Mouse (Mus musculus): ENCODE results near the gene Srsf7. TPM values are rescaled to one million over a fixed set of nuclear protein-coding genes. Genes with fewer than 3 reads are reported as not detected.
A peak's percentile ranks its signal among the peaks of the same experiment; 100 is the strongest.

Gene Srsf7
- polyA plus RNA-seq (2015; fragmentation: Nextera tagmentation; extraction: Ambion mirVana) = 721 and 736 TPM in 2 replicates

DNA sequence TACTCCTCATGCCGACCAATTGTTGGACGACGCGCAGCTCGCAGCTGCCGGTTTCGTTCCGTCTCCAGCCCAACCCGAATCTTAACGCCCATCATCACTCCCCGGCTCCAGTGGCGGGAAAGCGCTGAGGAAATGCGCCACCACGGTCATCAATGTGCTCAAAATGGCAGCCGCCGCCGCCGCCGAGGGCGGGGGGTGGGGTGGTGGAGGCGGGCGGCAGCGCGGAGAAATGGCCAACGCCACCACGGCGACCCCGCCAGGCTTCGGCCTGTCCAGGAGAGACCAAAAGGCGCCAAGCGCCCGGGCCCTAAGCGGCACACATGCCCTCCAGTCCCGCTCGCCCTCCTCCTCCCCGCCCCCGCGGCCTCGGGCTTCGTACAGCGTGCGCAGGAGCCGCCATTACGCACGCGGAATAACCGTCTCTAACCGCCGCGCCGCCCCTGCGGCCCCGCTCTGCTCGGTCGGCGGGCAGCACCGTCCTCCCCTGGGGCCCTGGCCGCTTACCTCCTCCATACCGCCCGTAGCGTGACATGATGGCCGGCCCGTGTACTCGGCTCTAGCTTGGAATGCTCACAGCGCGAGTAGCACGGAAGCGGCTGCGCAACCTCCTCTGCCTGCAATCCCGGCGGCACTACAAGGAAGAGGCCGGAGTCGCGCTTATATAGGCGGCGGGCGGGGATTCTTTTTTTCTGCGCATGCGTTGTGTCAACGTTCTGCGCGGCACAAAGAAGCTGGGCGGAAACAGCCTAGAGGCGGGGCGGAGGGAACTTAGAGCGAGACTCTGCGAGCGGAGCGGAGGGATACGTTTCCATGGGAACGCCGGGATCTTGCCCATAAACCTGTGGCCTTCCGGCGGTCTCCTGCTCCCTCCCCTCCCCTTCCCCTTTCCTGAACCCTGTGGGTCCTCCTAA, at the start of gene Srsf7, which contains the start of gene Ttc39d:
Gene Srsf7, minus strand, starts transcription at position 637 of the 911 bp plus-strand sequence.
Gene Ttc39d, plus strand, starts transcription at position 790 of the 911 bp plus-strand sequence.
- H3K4me3 ChIP-seq = peak within 1 kb of the TSS; percentile 94
- H3K4me2 ChIP-seq (replicated peaks) = peak within 1 kb of the TSS; percentile 92
- ATAC-seq (ENCODE audit: low FRiP score, low read depth) = peak; percentile 93
- peaks cover 17% of the 10 kb centered on the region; the same call in 1 of the 2 replicates for H3K4me1 ChIP-seq
- under 1% methylated on average over 61 of the region's 95 CpGs for WGBS
- peak within 1 kb of the TSS; percentile 99 for H3K27ac ChIP-seq
- no peaks in the 10 kb centered on the region for H3K27me3 ChIP-seq
- peak within 1 kb of the TSS; percentile 99 for H3K9ac ChIP-seq
- H3K36me3 ChIP-seq = peaks cover 27% of the 10 kb centered on the region
- no peaks in the 10 kb centered on the region for H3K9me3 ChIP-seq

DNA sequence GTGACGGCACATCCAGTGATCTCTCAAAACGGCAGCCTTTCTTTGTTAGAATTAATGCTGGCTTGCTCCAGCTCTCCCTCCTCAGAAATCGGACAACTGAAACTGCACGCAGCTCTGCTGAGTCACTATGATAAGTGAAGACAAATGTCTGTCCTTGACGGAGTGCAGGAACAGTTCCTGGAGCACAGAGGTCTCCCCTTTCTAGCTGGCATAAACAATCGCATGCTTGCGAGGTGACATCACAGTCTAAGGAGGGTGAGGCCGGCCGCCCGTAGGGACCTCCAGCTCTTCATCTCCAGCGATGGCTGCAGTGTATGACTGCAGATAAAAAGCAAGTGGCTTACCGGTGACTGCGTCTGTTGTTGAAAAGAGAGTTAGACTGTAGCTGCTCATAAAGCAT, 48.1 kb upstream of the Srsf7 start:
- ATAC-seq (ENCODE audit: low FRiP score, low read depth) = no peak
- Histone ChIP-seq H3K4me1 (no peaks in the 10 kb centered on the region), H3K36me3 (peaks cover 97% of the 10 kb centered on the region), H3K4me3 (no peak overlapping the region), H3K9me3 (no peaks in the 10 kb centered on the region), H3K27me3 (no peaks in the 10 kb centered on the region), H3K27ac (no peak overlapping the region), H3K4me2 (replicated peaks) (no peak overlapping the region), H3K9ac (no peak overlapping the region)
- WGBS = 39% methylated on average over 13 of the region's 13 CpGs

- H3K36me3 ChIP-seq = peaks cover 97% of the 10 kb centered on the region
- H3K9me3 ChIP-seq = no peaks in the 10 kb centered on the region
- no peak overlapping the region for H3K27ac ChIP-seq
- no peaks in the 10 kb centered on the region for H3K4me1 ChIP-seq
- 96% methylated on average over 5 of the region's 5 CpGs for WGBS
- no peak overlapping the region for H3K4me2 ChIP-seq (replicated peaks)
- no peak overlapping the region for H3K9ac ChIP-seq
- no peaks in the 10 kb centered on the region for H3K27me3 ChIP-seq
- no peak overlapping the region for H3K4me3 ChIP-seq
- no peak for ATAC-seq (ENCODE audit: low FRiP score, low read depth)
These were observed 47.3 kb upstream of the Srsf7 start for GRCm38 (mm10) chr17:80254421-80254820.

DNA sequence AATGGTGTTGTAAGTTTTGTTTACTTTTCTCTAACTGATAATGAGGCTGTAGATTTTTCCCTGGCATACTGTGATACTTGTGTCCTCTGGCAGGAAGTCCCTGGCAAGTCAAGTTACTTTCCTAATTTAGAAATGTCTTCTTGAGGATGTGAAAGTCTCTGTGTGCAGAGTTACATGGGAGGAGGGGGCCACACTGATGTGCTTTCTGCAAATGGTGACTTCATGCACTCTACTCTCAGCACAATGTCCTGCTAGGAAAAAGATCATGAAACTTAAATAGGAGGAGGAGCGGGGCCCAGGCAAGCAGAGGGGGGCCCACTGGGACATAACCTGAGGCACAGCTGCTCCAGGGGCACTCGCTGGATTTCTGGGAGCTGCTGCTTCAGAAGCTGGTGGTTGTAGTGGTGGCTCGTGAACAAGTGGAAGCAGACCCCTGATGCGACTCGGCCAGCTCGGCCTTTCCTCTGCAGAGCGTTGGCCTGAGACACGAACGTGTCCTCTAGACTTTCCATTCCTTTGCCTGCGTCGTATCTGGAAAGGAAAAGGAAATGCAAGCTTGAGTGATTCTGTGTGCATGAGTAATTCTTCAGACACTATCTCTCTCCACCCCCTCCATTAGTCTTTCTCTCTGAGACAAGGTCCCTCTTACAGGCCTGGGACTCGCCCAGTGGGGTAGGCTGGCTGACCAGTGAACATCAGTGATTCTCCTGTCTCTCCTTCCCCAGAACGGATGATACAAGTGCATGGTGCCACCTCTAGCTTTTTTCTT, 45.8 kb upstream of the Srsf7 start:
- Histone ChIP-seq H3K36me3 (peaks cover 97% of the 10 kb centered on the region), H3K9ac (no peak overlapping the region), H3K4me3 (no peak overlapping the region), H3K27ac (no peak overlapping the region), H3K4me2 (replicated peaks) (no peak overlapping the region), H3K4me1 (no peaks in the 10 kb centered on the region), H3K27me3 (no peaks in the 10 kb centered on the region), H3K9me3 (no peaks in the 10 kb centered on the region)
- WGBS = 92% methylated on average over 13 of the region's 13 CpGs
- no peak for ATAC-seq (ENCODE audit: low FRiP score, low read depth)

GRCm38 (mm10) chr17:80243116-80243515, 36.0 kb upstream of the Srsf7 start:
- no peak overlapping the region for H3K4me2 ChIP-seq (replicated peaks)
- H3K36me3 ChIP-seq = peaks cover 94% of the 10 kb centered on the region
- no peak overlapping the region for H3K9ac ChIP-seq
- 60% methylated on average over 13 of the region's 13 CpGs for WGBS
- H3K9me3 ChIP-seq = no peaks in the 10 kb centered on the region
- no peak for ATAC-seq (ENCODE audit: low FRiP score, low read depth)
- H3K4me1 ChIP-seq = no peaks in the 10 kb centered on the region
- H3K4me3 ChIP-seq = no peak overlapping the region
- H3K27me3 ChIP-seq = no peaks in the 10 kb centered on the region
- no peak overlapping the region for H3K27ac ChIP-seq

DNA sequence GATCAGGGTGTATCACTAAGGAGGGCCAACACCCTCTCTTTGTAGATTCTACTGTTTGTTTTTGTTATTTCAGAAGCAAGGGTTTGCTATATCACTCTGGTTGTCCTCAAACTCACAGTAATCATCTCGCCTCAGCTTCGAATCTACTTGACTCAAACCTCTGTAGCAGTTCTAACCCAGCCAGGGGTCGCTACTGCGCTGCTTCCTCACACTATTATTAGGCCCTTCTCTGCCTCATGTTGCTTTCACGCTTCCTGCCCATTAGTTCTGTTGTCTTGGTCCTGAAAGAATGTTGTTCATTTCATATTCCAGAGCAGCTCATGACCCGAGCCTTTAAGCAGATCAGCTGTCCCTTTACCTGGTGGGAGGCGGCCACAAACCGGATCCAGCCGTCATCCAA, 34.5 kb upstream of the Srsf7 start:
- no peak overlapping the region for H3K27ac ChIP-seq
- WGBS = 91% methylated on average over 9 of the region's 9 CpGs
- H3K9me3 ChIP-seq = no peaks in the 10 kb centered on the region
- no peak overlapping the region for H3K4me2 ChIP-seq (replicated peaks)
- no peak overlapping the region for H3K9ac ChIP-seq
- no peak overlapping the region for H3K4me3 ChIP-seq
- no peaks in the 10 kb centered on the region for H3K4me1 ChIP-seq
- no peak for ATAC-seq (ENCODE audit: low FRiP score, low read depth)
- H3K27me3 ChIP-seq = no peaks in the 10 kb centered on the region
- H3K36me3 ChIP-seq = peaks cover 90% of the 10 kb centered on the region

DNA sequence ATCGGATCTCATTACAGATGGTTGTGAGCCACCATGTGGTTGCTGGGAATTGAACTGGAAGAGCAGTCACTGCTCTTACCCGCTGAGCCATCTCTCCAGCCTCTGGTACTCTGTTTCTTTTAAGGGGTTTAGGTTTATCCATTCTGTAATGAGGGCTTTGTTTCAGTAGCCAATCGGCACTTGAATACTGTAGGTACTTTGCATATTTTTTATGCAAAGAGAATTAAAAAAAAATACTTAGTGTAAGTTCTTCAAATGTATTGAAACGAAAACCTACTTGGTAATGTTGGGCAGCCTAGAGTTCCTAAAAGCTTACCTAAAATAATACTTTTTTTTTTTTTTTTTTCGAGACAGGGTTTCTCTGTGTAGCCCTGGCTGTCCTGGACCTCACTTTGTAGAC, 30.4 kb upstream of the Srsf7 start:
- no peak overlapping the region for H3K4me2 ChIP-seq (replicated peaks)
- no peaks in the 10 kb centered on the region for H3K4me1 ChIP-seq
- no peak overlapping the region for H3K9ac ChIP-seq
- peaks cover 57% of the 10 kb centered on the region for H3K36me3 ChIP-seq
- ATAC-seq (ENCODE audit: low FRiP score, low read depth) = no peak
- 90% methylated on average over 5 of the region's 5 CpGs for WGBS
- no peak overlapping the region for H3K4me3 ChIP-seq
- H3K27me3 ChIP-seq = no peaks in the 10 kb centered on the region
- H3K9me3 ChIP-seq = peaks cover 5% of the 10 kb centered on the region; the same call in 1 of the 2 replicates
- no peak overlapping the region for H3K27ac ChIP-seq

DNA sequence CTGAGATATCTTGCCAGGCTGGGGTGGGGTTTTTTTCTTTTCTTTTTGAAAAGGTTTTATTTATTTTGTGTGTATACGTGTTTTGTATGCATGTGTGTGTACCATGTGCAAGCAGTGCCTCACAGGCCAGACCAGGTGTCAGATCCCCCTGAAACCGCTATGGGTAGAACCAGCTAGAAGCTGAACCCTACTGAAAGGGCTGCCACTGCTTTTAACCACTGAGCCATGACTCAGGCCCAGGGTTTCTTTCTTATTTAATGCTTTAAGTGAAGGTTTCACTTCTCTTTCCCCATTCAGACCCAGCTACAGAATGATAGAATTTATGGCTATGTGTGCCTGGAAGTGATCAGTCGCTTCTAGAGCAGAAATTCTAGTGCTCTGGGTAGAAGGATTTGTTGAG, 29.7 kb upstream of the Srsf7 start:
- Histone ChIP-seq H3K36me3 (peaks cover 51% of the 10 kb centered on the region), H3K27ac (no peak overlapping the region), H3K4me2 (replicated peaks) (no peak overlapping the region), H3K4me3 (no peak overlapping the region), H3K9me3 (peaks cover 5% of the 10 kb centered on the region; the same call in 1 of the 2 replicates), H3K4me1 (no peaks in the 10 kb centered on the region), H3K27me3 (no peaks in the 10 kb centered on the region), H3K9ac (no peak overlapping the region)
- 88% methylated on average over 3 of the region's 3 CpGs for WGBS
- no peak for ATAC-seq (ENCODE audit: low FRiP score, low read depth)

- 83% methylated on average over 3 of the region's 3 CpGs for WGBS
- Histone ChIP-seq H3K36me3 (peaks cover 39% of the 10 kb centered on the region), H3K27me3 (no peaks in the 10 kb centered on the region), H3K4me3 (no peak overlapping the region), H3K4me1 (no peaks in the 10 kb centered on the region), H3K9ac (no peak overlapping the region), H3K4me2 (replicated peaks) (no peak overlapping the region), H3K27ac (no peak overlapping the region), H3K9me3 (peaks cover 5% of the 10 kb centered on the region; the same call in 1 of the 2 replicates)
- no peak for ATAC-seq (ENCODE audit: low FRiP score, low read depth)
These were observed 28.4 kb upstream of the Srsf7 start for GRCm38 (mm10) chr17:80235477-80235876.

GRCm38 (mm10) chr17:80234376-80234775, 27.3 kb upstream of the Srsf7 start:
- Histone ChIP-seq H3K4me3 (no peak overlapping the region), H3K4me1 (no peaks in the 10 kb centered on the region), H3K4me2 (replicated peaks) (no peak overlapping the region), H3K9me3 (peaks cover 5% of the 10 kb centered on the region; the same call in 1 of the 2 replicates), H3K36me3 (peaks cover 30% of the 10 kb centered on the region), H3K27me3 (no peaks in the 10 kb centered on the region), H3K27ac (no peak overlapping the region), H3K9ac (no peak overlapping the region)
- WGBS = 88% methylated on average over 7 of the region's 7 CpGs
- no peak for ATAC-seq (ENCODE audit: low FRiP score, low read depth)

GRCm38 (mm10) chr17:80233844-80234243, 26.7 kb upstream of the Srsf7 start:
- H3K4me1 ChIP-seq = no peaks in the 10 kb centered on the region
- WGBS = 91% methylated on average over 5 of the region's 5 CpGs
- H3K27ac ChIP-seq = no peak overlapping the region
- no peak overlapping the region for H3K9ac ChIP-seq
- no peak overlapping the region for H3K4me2 ChIP-seq (replicated peaks)
- peaks cover 5% of the 10 kb centered on the region; the same call in 1 of the 2 replicates for H3K9me3 ChIP-seq
- H3K4me3 ChIP-seq = no peak overlapping the region
- ATAC-seq (ENCODE audit: low FRiP score, low read depth) = no peak
- no peaks in the 10 kb centered on the region for H3K27me3 ChIP-seq
- H3K36me3 ChIP-seq = peaks cover 26% of the 10 kb centered on the region

DNA sequence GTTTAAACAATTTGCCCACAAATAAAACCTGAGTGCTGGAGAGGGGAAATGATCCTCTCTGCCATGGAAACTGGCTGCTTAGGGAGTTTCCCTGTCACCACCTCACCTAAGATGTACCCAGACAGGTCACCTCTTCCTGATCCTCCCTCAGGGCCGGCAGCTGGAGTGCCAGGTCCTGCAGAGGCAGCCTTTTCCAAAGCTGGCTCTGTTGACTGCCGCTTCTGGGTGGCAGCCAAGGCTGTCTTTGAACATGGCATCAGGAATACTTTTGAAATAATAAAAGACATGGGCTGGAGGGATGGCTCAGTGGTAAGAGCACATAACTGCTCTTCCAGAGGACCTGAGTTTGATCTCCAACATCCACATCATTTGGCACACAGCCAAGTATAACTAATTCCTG, 22.3 kb upstream of the Srsf7 start:
- 91% methylated on average over 2 of the region's 2 CpGs for WGBS
- no peak for ATAC-seq (ENCODE audit: low FRiP score, low read depth)

More for the DNA sequence above, 22.3 kb upstream of the Srsf7 start:
- H3K36me3 ChIP-seq = peaks cover 15% of the 10 kb centered on the region
- H3K27me3 ChIP-seq = no peaks in the 10 kb centered on the region
- H3K27ac ChIP-seq = no peak overlapping the region
- H3K4me3 ChIP-seq = no peak overlapping the region
- peaks cover 5% of the 10 kb centered on the region; the same call in 1 of the 2 replicates for H3K9me3 ChIP-seq
- H3K4me2 ChIP-seq (replicated peaks) = no peak overlapping the region
- H3K4me1 ChIP-seq = no peaks in the 10 kb centered on the region; the same call in 1 of the 2 replicates
- no peak overlapping the region for H3K9ac ChIP-seq
